Mouse (Mus musculus) liver, embryonic 14.5 days (tissue): ENCODE results near the gene Gm38392. TPM values are rescaled to one million over a fixed set of nuclear protein-coding genes. Genes with fewer than 3 reads are reported as not detected.
"Not testable (repeated sequence)": the region's sequence is repeated elsewhere in the genome, so short reads cannot be mapped to it uniquely, and the experiment has no call there.

Experiments used
- ATAC-seq: fragments of 200-750 bp; cut with Nextera tagmentation; 2 replicates; pipeline ENCODE4 v1.8.0; 2017; ENCODE audit warnings: moderate number of reproducible peaks, mild to moderate bottlenecking, moderate library complexity; ENCODE audit not compliant: insufficient read depth
- DNase-seq, 3 experiments: peaks; one replicate each; pipeline ENCODE4 v3.0.0-alpha.2; 2012 to 2013; ENCODE audit warnings: low read depth in 3 of 3, low spot score in 3 of 3
- H3K27ac ChIP-seq: fragments of 300-500 bp; sonication (generic); 2 replicates; pipeline ENCODE4 v1.5.1; 2014; ENCODE audit warnings: moderate library complexity, mild to moderate bottlenecking, control low read depth, inconsistent platforms
- H3K27me3 ChIP-seq: fragments of 300-500 bp; sonication (generic); 2 replicates; pipeline ENCODE4 v1.6.1; 2014; ENCODE audit warnings: mild to moderate bottlenecking, low read length, moderate library complexity; ENCODE audit not compliant: control insufficient read depth, insufficient read depth
- H3K36me3 ChIP-seq: fragments of 300-500 bp; sonication (generic); replicated peaks from 2 replicates; pipeline ENCODE4 v1.6.1; 2014; ENCODE audit warnings: low read depth; ENCODE audit not compliant: control insufficient read depth, insufficient read depth
- H3K4me1 ChIP-seq, 2 experiments: fragments of 200-500 bp in 1 of 2; fragments of 300-500 bp in 1 of 2; sonication (generic) in 1 of 2; replicated peaks; 2 replicates each; pipeline ENCODE4 v1.6.1; 2012 to 2014; ENCODE audit warnings: antibody characterized with exemption in 1 of 2, inconsistent platforms in 1 of 2, low read length in 1 of 2; ENCODE audit not compliant: control insufficient read depth in 2 of 2, insufficient read depth in 2 of 2
- H3K4me2 ChIP-seq: fragments of 300-500 bp; sonication (generic); 2 replicates; pipeline ENCODE4 v1.6.1; 2014; ENCODE audit warnings: low read depth, mild to moderate bottlenecking, control low read depth, moderate library complexity
- H3K4me3 ChIP-seq, 2 experiments: fragments of 200-500 bp in 1 of 2; fragments of 300-500 bp in 1 of 2; sonication (generic) in 1 of 2; 2 replicates each; pipeline ENCODE4 v1.5.1; 2012 to 2014; ENCODE audit warnings: low read depth in 2 of 2, low read length in 2 of 2, mild to moderate bottlenecking in 2 of 2, control low read depth in 1 of 2, inconsistent platforms in 1 of 2, moderate library complexity in 1 of 2; ENCODE audit not compliant: insufficient read depth in 1 of 2
- H3K9ac ChIP-seq: fragments of 300-500 bp; sonication (generic); replicated peaks from 2 replicates; pipeline ENCODE4 v1.6.1; 2014; ENCODE audit warnings: mild to moderate bottlenecking, control low read depth, moderate library complexity
- H3K9me3 ChIP-seq: fragments of 300-500 bp; sonication (generic); 2 replicates; pipeline ENCODE4 v1.6.1; 2016; ENCODE audit warnings: low read length, mixed read lengths; ENCODE audit not compliant: control insufficient read depth
- CTCF ChIP-seq: IDR thresholded peaks from 2 replicates; pipeline ENCODE4 v1.5.1; 2016; ENCODE audit warnings: antibody characterized with exemption, low read depth, control low read depth
- EP300 ChIP-seq: IDR thresholded peaks from 2 replicates; pipeline ENCODE4 v1.6.1; 2016; ENCODE audit warnings: antibody characterized with exemption, low read depth
- WGBS: fragments of 180-500 bp; shearing (Covaris S2); extraction: QIAGEN DNeasy Blood & Tissue Kit; methylation state at CpG from one replicate; pipeline ENCODE4 v1.1.7; 2014; ENCODE audit not compliant: insufficient replicate concordance; 5-methylcytosine and 5-hydroxymethylcytosine counted together
- polyA plus RNA-seq, 2 experiments: library from polyadenylated mRNA; depleted of rRNA in 1 of 2; stranded (reverse) in 1 of 2; unstranded in 1 of 2; fragments of >200 nt; fragmentation: Nextera tagmentation in 1 of 2; extraction: Ambion mirVana in 1 of 2; gene quantifications; 2 replicates each; pipeline versions ENCODE4 v1.2.1 to v1.2.3; 2012 to 2014

Gm38392 gene
- polyA plus RNA-seq, 2 experiments: not detected

DNA sequence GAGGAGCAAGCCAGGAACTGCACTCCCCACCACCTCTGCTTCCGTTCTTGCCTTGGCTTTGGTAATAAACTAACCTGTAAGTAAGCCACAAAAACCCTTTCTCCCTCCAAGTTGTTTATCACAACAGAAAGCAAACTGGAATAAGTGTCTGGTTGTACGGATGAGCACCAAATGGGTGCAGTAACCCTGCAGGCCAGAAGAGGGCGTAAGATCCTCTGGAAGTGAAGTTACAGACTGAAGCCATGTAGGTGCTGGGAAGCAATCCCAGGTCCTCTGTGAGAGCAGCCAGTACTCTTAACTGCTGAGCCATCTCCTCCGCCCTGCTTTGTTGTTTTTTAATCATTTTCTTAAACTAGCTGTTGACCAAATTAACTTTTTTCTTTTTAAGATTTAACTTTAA, 13.0 kb downstream of the Gm38392 start:
- 71% methylated on average over 4 of the region's 4 CpGs for WGBS
- H3K27me3 ChIP-seq: no peaks in the 10 kb centered on the region

DNA sequence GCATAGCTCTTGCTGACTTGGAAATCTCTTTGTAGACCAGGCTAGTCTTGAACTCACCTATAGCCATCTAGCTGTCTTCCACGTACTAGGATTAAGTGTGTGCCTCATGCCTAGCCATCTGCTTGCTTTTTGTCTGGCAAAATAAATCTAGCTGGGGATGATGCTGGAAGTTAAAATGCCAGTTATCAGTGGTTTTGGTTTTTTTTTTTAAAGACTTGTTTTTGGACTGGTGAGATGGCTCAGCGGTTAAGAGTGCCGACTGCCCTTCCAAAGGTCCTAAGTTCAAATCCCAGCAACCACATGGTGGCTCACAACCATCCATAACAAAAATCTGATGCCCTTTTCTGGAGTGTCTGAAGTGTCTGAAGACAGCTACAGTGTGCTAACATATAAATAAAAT, 15.2 kb downstream of the Gm38392 start:
- TF ChIP-seq CTCF: no peak
- no peak for TF ChIP-seq EP300
- no peaks in the 10 kb centered on the region for H3K36me3 ChIP-seq
- H3K27ac ChIP-seq: no peak overlapping the region
- no peak overlapping the region for H3K4me2 ChIP-seq
- H3K9me3 ChIP-seq: no peaks in the 10 kb centered on the region
- no peaks in the 10 kb centered on the region for H3K27me3 ChIP-seq
- H3K4me1 ChIP-seq: no peaks in the 10 kb centered on the region
- no peak overlapping the region for H3K4me3 ChIP-seq
- WGBS: 68% methylated on average over 3 of the region's 3 CpGs
- ATAC-seq (no peak), DNase-seq (no peak)
- H3K9ac ChIP-seq: no peak overlapping the region

More for the DNA sequence above, 13.0 kb downstream of the Gm38392 start:
- no peak overlapping the region for H3K4me3 ChIP-seq
- no peaks in the 10 kb centered on the region for H3K4me1 ChIP-seq
- H3K9me3 ChIP-seq: no peaks in the 10 kb centered on the region
- no peak overlapping the region for H3K4me2 ChIP-seq
- H3K9ac ChIP-seq: no peak overlapping the region
- TF ChIP-seq EP300 (no peak), CTCF (peak; percentile 50)
- H3K36me3 ChIP-seq: no peaks in the 10 kb centered on the region
- no peak for DNase-seq
- no peak overlapping the region for H3K27ac ChIP-seq
- no peak for ATAC-seq

DNA sequence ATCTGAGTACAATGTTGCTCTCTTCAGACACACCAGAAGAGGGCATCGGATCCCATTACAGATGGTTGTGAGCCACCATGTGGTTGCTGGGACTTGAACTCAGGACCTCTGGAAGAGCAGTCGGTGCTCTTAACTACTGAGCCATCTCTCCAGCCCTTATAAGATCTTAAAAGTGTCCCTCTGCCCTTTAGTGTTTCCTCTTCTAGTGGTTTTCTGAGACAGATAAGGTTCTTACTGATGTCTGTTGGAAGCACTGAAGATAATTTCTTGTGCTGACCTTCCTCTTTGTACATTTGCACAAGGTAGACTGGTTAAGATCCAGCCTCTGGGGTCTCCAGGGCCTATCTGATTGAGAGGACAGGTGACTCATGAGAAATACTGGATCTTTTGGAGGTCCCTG, 15.7 kb downstream of the Gm38392 start:
- H3K27me3 ChIP-seq, DNase-seq, H3K4me3 ChIP-seq, ATAC-seq, H3K4me1 ChIP-seq, H3K36me3 ChIP-seq, H3K27ac ChIP-seq, H3K9me3 ChIP-seq, H3K9ac ChIP-seq, H3K4me2 ChIP-seq: not testable (repeated sequence)
- 43% methylated on average over 2 of the region's 2 CpGs for WGBS

DNA sequence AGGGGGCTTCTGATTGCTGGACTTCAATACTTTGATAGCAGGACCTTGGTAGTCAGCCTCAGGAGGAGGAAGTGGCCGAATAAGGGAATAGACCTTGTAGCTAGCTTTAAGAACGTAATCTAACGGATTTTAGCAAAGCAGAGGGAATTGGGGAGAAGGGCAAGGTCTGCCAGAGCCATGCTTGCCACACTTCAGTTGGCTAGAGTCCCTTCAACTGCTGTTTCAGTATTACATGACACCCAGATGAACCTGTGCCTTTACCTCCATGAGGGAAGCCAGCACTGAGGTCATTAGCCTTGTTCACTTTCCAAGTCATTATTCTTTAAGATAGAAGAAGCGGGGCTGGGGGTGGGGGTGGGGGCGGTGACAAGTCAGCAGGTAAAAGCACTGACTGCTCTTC, 18.0 kb downstream of the Gm38392 start:
- Histone ChIP-seq H3K36me3 (no peaks in the 10 kb centered on the region), H3K9me3 (no peaks in the 10 kb centered on the region), H3K27me3 (no peaks in the 10 kb centered on the region), H3K27ac (no peak overlapping the region), H3K4me2 (no peak overlapping the region), H3K4me1 (no peaks in the 10 kb centered on the region), H3K9ac (no peak overlapping the region), H3K4me3 (no peak overlapping the region)
- TF ChIP-seq CTCF: no peak
- TF ChIP-seq EP300: no peak
- 62% methylated on average over 5 of the region's 5 CpGs for WGBS
- ATAC-seq: no peak
- DNase-seq: no peak

DNA sequence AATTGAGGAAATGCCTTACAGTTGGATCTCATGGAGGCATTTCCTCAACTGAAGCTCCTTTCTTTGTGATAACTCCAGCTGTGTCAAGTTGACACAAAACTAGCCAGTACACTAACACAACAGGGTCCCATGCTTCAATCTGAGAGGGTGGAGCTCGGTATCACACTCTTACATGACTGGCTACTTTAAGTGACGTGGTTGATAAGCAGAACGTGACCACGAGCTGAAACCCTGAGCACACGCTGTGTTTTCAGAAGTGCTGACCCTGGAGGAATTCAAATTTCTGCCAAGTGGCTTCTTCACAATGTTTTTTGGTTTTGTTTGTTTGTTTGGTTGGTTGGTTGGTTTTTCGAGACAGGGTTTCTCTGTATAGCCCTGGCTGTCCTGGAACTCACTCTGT, 19.0 kb downstream of the Gm38392 start:
- H3K4me2 ChIP-seq, DNase-seq, ATAC-seq, H3K9ac ChIP-seq, H3K9me3 ChIP-seq, H3K27ac ChIP-seq, H3K27me3 ChIP-seq, H3K36me3 ChIP-seq, H3K4me1 ChIP-seq, H3K4me3 ChIP-seq: not testable (repeated sequence)
- WGBS: 35% methylated on average over 6 of the region's 6 CpGs

DNA sequence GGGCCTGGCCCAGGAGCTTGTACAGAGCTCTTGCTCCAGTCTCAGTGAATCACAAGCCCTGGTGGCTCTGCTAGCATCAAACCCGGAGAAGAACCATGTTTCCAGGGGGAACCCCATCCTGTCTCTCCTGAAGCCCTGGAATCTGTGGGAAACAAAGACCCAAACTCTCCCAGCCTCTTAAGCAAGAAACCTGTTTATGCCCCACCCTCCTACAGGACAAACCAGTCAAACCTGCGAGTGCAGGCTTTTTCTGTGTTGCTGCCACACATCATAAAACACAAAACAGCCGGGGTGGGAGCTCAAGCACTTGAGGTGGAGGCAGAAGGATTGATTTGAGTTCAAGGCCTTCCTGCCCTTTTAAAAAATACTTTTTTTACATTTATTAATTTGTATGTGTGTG, 24.7 kb downstream of the Gm38392 start:
- H3K27me3 ChIP-seq: no peaks in the 10 kb centered on the region
- no peaks in the 10 kb centered on the region for H3K36me3 ChIP-seq
- no peak overlapping the region for H3K4me2 ChIP-seq
- H3K4me1 ChIP-seq: peaks cover 0 to 4% of the 10 kb centered on the region in 2 experiments; a peak in 1 of 4 replicates
- TF ChIP-seq EP300 (no peak), CTCF (no peak)
- no peak overlapping the region for H3K4me3 ChIP-seq
- no peak overlapping the region for H3K9ac ChIP-seq
- ATAC-seq: no peak
- no peak overlapping the region for H3K27ac ChIP-seq
- no peak for DNase-seq
- no peaks in the 10 kb centered on the region for H3K9me3 ChIP-seq
- WGBS: 39% methylated on average over 3 of the region's 3 CpGs
